Mouse (Mus musculus): ENCODE data around the gene Rapgef2.

The Rapgef2 gene

DNA sequence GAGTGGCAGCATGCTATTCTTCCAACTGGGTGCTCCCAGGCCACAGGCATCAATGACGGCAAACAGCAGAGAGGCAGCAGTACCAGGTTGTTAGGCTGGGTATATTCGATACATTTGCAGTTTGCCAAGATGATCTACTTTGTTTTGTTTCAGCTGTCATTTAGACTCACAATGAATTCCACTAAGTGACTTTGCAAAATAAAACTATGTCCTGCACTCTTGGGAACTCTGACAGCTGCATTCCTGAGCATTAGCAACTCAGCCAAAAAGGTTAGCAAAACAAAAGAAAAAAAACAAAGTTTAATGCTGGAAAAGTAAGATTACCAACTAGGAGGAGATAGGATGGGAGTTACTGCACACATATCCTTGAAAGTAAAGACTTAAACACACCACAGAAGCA is 3.3 kb downstream of the Rapgef2 start:
- DNase-seq (ENCODE audit: low read depth, low spot score): no peak

DNA sequence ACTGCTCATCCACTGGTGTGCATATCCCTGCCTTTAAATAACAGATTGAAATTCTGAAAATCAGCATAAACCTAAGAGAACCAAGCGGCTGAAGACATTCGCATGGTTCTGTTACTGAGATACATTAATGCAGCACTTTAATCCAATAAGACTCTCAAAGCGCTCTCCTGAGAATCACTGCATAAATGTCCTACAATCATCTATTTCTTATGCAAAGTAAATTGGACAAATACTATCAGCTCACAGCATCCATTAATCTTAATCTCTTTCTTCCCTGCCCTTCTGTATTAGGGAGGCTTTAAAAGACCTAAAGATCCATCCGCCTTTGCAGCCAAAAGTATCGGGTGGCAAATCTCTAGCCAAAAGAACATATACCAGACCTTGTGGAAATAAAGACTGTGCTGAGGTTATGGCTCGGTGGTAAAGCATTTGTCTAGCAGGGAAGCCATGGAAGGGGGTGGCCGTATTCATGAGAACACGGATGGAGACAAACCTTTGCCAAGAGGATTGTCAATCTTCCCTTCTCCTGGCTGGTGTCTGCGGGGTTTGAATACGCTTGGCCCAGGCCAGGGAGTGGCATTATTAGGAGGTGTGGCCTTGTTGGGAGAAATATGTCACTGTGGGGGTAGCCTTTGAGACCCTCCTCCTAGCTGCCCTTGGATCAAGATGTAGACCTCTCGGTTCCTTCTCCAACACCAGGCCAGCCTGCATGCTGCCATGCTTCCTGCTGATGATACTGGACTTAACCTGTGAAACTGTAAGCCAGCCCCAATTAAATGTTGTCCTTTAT is 10.3 kb downstream of the Rapgef2 start:
- no peak for DNase-seq (ENCODE audit: low read depth, low spot score)

DNA sequence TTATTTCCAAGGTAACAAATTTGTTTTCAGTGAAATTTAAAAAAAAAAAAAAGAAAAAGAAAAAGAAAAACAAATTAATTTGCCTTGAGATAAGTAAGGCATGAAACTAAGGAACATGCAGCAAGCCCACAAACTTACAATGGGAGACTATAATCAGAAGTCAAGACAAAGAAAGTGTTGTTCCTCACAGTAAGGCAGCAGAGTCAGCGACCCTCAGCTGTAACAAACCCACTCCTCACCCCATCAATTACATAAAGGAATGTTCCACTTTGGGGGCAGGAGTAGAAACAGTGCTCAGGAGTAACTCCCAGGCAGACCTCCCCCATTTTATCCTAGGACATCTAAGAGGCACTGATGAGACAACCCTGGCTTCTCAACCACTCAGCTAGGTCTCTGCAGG is 13.0 kb downstream of the Rapgef2 start:
- no peak for DNase-seq (ENCODE audit: low read depth, low spot score)

DNA sequence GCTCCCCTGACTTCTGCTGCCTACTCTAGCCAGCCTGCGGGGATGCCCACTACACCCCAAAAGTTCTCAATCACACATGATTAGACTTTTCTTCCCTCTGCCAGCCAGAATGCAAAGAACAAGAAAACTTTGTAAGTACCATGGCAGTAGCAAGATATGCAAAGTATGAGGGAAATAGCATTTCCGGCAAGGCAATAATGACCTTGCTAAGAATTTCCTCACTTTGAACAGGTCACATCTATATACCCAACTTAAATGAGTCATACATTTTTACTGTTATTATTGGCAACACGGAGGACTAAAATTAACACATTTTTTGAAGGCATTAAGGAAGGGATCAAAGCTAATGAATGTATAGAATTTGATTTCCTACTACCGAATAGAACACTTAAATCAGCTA is 13.4 kb downstream of the Rapgef2 start:
- no peak for DNase-seq (ENCODE audit: low read depth, low spot score)

DNA sequence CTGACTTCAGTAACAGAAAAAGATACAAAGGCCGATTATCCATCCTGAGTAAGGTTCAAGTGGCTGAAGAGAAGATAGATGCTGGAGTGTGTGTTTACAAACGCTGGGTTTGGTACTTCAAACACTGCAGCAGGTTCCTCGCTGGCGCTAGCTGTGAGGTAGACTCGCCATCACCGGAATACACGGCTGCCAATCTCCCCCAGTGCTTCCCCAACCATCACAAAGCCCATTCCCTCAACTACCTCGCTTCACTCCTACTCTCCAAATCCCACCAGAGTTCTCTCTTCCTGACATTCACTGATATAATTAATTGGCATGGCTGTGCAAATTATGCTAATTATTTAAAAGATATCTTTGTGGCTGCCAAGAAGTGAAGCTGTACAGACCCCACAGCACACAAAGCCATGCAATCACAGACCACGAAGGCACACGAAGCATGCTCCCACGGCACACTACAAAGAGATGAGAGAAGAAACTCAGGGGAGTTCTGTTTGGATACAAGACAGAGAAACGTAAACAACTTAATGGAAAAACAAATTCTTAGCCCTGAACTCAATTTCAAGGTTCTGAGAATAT is 15.2 kb downstream of the Rapgef2 start:
- DNase-seq (ENCODE audit: low read depth, low spot score): no peak

DNA sequence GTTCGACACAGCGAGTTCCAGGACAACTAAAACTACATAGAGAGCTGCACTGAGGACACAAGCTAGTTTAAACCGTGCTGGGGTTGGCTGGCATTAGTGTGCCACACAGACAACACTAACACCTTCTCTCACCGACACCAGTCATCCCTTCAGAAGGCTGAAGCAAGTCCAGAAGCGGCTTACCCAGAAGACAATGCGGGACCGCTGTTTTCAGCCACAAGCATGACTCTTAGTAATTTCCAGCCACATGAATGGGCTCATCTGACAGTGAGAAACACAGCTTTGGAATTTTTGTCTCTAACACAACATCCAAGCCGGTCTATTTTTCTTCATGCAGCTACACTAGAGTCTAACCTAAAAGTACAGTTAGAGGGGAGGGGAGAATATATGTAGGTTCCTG is 16.4 kb downstream of the Rapgef2 start:
- no peak for DNase-seq (ENCODE audit: low read depth, low spot score)

DNA sequence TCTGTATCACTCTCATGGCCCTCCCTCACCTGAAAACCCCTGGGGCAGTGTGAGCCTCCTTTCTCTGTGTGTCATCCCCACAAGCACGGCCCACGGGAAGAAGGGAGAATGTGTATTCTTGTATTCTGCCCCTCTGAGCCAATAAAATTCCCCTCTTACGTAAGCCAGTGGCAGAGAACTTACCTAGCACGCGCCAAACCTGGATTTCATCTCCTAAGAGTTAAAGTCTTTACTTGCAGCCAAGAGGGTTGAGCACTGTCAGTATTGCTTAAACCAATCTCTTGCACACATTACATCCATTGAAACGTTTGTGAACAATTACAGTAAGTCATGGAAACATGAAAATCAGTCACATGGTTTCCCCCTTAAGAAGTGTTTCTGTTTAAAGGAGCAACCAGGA is 19.3 kb downstream of the Rapgef2 start:
- DNase-seq (ENCODE audit: low read depth, low spot score): no peak

DNA sequence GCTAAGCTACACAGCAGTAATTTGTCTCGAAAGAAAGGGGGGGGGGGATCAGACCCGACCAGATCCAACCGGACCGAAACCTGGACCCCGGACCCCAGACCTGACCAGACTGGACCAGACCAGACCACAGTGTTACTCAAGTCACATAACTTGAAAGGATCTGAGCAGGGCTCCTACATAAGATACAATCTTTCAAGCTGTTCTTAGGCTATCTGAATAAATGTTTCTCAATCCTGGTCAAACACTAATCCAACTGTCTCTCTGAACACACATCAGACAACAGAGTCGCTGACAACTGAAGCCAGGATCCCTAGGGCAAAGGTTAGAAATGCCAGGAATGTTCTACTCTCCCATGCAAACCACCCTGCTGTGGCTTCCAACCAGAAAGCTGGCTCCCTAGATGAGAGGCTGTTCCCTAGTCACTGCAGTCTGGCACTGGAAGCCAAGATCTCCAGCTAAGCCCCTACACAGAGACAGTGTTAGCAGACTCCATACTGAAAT is 24.5 kb downstream of the Rapgef2 start:
- DNase-seq (ENCODE audit: low read depth, low spot score): peak; percentile 32

DNA sequence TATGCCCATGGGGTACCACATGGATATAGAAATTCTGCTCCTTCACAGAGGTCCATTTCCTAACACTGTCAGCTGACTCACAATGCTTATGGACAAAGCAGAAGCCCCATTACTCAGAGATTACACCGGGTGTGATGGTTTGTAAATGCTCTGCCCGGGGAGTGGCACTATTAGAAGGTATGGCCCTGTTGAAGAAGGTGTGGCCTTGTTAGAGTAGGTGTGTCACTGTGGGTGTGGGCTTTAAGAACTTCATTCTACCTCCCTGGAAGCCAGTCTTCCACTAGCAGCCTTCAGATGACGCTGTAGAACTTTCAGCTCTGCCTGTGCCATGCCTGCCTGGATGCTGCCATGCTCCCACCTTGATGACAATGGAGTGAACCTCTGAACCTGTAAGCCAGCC is 32.3 kb downstream of the Rapgef2 start:
- DNase-seq (ENCODE audit: low read depth, low spot score): no peak

DNA sequence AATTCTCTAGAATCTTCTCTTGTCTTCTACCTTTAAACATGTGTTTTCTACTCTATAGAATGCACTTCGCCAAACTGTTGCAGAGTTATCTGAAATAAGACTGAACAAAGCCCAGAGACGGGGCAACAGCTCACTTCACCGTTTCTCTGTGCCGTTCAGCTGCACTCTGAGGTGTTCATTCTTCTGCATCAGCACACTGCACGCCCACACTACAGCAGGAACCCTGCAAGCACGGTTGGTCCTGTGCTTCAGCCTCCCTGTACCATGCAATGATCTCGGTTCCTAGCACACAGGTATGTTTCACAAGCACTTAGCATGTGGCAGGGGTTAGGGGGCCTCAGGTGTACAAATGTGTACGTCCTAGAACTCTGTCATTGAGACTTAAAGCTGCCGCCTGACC is 32.9 kb downstream of the Rapgef2 start:
- no peak for DNase-seq (ENCODE audit: low read depth, low spot score)

DNA sequence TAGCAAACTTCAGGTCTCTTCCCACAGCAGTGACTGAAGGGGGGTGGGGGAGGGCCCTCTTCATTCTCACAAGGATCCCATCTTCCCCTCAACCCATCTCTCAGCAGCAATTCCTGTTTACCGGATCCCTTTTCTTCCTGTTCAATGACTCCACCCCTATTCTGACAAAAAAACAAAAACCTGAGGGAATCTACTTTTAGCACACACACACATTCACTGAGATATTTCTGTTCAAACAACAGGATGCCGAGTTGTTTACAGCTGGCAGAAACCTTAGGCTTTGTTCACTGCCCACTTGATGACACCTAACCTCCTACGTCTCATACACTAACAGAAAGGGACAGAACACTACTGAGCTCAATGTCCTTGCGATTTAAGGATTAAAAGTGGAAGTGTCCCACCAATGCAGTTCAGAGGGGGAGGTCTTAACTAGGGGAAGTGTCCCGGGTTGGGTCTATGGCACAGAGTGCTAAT is 33.4 kb downstream of the Rapgef2 start:
- peak; percentile 14 for DNase-seq (ENCODE audit: low read depth, low spot score)

DNA sequence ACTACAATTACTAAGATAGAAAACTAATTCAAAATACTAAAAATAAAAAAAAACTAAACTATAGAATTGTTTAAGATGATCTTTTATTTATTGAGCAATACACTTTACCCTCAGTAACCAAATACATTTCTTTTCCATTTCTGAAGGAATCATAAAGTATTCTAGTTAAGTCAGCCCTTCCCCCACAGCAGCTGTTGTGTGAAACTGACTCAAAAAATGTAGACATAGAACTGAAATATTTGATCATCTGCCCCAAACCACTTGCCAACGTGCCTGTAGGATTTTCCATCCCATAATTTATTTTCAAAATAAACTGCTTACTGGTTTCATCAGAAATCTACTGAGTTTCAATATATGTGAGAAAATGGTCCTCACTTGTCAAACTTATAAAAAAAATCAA is 36.4 kb downstream of the Rapgef2 start:
- DNase-seq (ENCODE audit: low read depth, low spot score): no peak

DNA sequence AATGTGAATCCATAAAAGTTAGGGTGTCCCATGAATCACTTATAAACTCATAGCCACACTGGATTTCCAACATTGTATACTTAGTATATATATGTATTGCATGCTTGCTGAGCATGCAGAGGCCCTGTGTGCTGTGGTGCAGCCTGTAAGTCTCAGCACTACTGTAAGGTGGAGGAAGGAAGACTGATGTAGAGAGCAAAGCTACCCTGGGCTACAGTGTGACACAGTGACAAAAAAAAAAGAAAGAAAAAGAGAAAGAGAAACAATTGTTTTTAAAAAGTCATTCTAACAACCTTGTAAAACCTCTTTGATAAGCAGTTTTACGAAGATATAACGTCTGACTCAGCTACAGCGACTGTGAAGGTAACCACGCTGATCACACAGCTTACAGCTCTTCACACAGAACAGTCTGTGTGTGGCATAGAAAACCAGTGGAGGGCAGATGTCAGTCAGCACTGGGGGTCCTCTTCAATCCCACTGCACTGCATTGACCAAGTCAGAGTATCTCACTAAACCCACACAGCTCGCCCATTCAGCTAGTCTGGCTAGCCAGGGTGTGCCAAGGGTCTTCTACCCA is 37.6 kb downstream of the Rapgef2 start:
- no peak for DNase-seq (ENCODE audit: low read depth, low spot score)

DNA sequence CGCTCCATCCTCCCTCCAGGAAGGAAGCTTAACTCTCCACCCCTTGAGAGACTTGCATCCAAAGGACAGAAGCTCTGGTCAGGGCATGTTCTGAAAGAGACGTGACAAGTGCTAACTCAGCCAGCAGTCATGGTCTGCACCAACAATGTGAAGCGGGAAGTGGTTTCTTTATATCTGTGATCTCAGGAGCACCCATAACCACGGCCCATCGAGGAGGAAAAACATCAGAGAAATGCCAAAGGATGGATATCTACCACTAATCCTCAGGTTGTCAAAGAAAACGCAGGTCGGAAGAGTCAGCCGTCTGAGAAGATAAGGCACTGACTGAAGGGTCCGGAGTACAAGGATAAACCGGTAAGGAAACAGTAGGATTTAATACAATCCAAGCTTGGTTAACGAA is 38.1 kb downstream of the Rapgef2 start:
- DNase-seq (ENCODE audit: low read depth, low spot score): no peak

DNA sequence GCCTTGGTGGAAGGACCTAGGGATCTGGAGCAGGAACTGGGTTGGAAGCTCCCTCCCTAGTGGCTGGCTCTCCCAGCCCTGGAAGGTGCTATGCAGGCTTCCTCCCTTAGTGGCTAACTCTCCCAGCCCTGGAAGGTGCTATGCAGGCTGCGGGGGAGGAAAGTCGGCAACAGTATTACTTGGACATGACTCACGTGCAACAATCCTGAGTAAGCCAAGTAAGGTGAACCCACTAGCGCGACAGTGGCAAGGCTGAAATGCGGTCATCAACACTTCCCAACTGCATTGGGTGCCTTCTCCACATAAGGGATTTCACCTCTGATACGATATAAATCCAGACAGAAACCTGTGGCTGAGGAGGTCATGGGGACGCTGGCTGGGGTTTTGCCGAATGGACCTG is 42.0 kb downstream of the Rapgef2 start:
- DNase-seq (ENCODE audit: low read depth, low spot score): no peak

DNA sequence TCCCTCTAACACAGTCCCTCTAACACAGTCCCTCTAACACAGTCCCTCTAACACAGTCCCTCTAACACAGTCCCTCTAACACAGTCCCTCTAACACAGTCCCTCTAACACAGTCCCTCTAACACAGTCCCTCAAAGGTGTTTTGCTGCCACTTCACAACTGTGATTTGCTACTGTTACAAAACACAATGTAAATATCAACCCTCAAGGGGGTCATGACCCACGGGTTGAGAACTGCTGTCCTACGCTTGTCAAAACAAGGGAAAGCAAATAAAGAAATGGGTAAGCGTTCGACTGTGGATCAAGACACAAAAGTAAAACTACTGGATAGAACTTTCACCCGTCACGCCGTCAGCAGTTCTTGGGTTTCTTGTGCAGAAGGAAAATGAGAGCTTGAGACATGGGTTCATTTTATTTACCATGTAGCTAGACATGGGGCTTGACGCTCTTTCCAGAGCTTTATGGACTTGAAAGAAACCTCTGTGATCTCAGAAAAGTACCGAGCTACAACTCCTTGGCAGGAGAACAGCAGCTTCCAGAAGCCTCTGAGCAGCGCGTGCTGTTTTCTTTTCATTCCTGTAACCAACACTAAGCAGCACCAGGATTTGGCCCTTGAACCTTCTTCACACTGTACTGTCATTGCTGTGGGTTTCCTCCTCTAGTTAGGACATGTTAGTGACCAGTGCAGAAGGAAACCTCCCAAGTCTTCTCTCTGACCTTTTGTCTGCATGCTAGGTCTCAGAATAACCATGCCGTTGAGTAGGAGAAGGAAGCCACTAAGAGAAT is 43.2 kb downstream of the Rapgef2 start:
- no peak for DNase-seq (ENCODE audit: low read depth, low spot score)

DNA sequence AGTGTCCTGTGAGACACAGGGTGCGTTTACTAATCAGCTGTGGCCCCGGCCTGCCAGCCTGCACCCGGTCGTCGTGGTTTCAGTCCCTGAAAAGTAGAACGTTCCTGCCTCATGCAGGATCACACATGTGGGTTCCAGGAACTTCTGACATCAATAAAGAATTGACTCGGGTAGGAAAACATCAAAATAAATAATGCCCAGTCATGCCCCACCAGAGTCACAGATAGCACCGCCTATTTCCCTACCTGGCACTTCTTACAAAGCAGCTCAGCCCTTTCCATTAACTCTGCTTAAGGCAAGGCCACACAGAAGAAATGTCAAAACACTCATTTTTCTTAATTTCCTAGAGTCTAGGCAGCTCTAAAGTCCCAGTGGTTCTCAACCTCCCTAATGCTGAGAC is 44.0 kb downstream of the Rapgef2 start:
- DNase-seq (ENCODE audit: low read depth, low spot score): no peak

DNA sequence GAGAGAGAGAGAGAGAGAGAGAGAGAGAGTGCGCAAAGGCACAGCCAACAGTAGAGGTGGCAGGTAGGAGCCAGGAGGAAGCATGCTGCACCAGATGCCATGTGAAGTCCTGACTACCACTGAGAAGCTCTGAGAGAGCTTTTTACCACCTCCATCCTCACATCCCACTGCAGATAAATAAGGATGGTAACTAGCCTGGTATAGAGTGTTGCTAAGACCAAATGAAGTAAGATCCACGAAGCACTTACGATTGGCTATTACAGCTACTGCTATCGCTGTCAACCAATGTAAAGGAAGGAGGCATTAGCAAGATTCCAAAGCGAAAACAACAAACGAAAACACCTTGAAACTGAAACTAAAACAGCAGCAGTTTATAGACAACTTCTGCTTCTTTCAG is 47.3 kb downstream of the Rapgef2 start:
- DNase-seq (ENCODE audit: low read depth, low spot score): no peak

DNA sequence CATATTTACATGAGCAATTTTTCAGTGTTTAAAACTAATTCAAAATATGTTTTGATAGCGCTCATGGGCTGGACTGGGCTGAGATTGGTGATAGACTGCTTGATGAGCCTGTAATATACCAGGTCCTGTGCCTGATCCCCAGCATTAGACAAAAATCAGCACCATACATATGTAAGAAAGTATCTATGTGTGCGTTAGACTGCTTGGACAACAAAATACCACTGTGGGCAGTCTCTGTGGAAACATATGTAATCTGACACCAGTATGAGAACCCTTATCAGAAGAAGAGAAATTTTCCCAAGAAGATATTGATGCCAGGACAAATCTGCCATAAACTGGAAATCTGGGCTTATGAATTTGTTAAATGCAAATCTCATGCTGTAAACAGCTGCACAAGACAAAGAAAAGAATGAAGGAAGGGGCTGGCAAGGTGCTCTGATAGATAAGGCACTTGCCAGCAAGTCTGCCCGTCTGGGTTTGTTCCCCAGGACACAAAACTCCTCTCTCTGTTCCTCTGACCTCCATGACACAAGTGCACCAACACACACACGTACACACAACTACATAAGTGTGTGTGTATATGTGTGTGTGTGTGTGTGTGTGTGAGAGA is 47.8 kb downstream of the Rapgef2 start:
- DNase-seq (ENCODE audit: low read depth, low spot score): no peak

DNA sequence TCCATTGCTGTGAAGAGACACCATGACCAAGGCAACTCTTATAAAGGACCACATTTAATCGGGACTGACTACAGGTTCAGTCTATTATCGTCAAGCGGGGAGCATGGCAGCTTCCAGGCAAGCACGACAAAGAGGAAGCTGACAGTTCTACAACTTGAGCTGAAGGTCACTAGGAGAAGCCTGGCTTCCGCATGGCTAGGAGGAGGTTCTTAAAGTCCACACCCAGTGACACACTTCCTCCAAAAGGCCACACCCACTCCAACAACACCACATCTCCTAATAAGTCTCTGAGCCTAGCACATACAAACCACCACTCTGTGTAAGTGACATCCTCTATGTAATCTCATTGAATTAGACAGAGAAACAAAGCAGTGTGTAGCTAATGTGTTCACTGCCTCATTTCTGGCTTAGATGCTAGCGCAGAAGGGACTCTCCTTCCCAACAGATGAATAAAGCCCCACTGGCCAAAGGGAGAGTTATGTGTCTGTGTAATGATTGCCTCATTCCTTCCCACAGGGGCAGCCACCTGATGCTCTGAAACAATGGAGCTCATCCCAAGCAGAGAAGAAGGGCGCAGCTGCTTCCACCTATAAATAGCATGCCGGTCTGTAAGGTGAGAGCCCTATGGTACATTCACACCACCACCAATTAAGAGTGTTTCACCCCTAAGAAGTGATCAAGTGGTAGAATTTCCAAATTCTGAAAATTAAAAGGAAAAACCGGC is 48.5 kb downstream of the Rapgef2 start:
- DNase-seq (ENCODE audit: low read depth, low spot score): peak; percentile 50

DNA sequence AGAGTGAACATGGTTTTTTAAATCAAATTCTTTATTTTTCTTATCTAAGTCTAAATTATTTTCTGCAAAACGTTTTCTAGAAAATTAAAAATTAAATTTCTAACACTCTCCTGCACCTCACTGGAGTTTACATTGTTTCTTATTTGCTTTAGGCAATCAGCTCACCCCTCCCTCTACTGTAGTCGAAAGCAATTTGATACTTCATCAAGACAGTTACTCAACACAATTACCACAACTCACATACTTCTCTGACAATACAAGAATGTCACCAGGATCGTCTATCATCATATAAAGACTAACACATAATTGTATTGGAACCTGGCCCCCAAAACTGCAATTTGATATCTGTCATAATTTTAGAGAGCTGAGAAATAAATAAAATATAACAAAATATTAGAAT is 51.8 kb downstream of the Rapgef2 start:
- no peak for DNase-seq (ENCODE audit: low read depth, low spot score)

Data from skeletal muscle tissue, adult 2 months (tissue).